Mouse (Mus musculus) brain, adult 2 months (tissue): ENCODE results near the gene Zbtb39.
A peak's percentile ranks its signal among the peaks of the same experiment; 100 is the strongest.

ENCODE experiments used
- DNase-seq: peaks from one replicate; pipeline ENCODE4 v3.0.0; 2011; ENCODE audit warnings: low read depth, low spot score

Gene Zbtb39

GRCm38 (mm10) chr10:127739083-127739660, at the start of gene Zbtb39:
Gene Zbtb39, plus strand, starts transcription at chr10:127739538.
- peak; percentile 74 for DNase-seq

GRCm38 (mm10) chr10:127691053-127691452, 48.3 kb upstream of the Zbtb39 start:
- no peak for DNase-seq

GRCm38 (mm10) chr10:127694636-127695035, 44.7 kb upstream of the Zbtb39 start:
- DNase-seq, result peak; percentile 34

GRCm38 (mm10) chr10:127695775-127696174, 43.6 kb upstream of the Zbtb39 start:
- DNase-seq, result no peak

- peak; percentile 24 for DNase-seq
Measured at GRCm38 (mm10) chr10:127698966-127699365, 40.4 kb upstream of the Zbtb39 start.

- no peak for DNase-seq
Measured at GRCm38 (mm10) chr10:127703299-127703698, 36.0 kb upstream of the Zbtb39 start.

- DNase-seq, result no peak
Measured at GRCm38 (mm10) chr10:127704293-127704692, 35.0 kb upstream of the Zbtb39 start.

GRCm38 (mm10) chr10:127704766-127705220, 34.5 kb upstream of the Zbtb39 start, which contains the start of gene Myo1a:
Gene Myo1a, plus strand, starts transcription at chr10:127705170.
- DNase-seq, result no peak

- DNase-seq, result no peak
Measured at GRCm38 (mm10) chr10:127705783-127706182, 33.6 kb upstream of the Zbtb39 start.

GRCm38 (mm10) chr10:127707721-127708120, 31.6 kb upstream of the Zbtb39 start:
- no peak for DNase-seq

- DNase-seq, result peak; percentile 15
Measured at GRCm38 (mm10) chr10:127708850-127709370, 30.4 kb upstream of the Zbtb39 start.

- no peak for DNase-seq
Measured at GRCm38 (mm10) chr10:127710331-127710730, 29.0 kb upstream of the Zbtb39 start.

GRCm38 (mm10) chr10:127712736-127713135, 26.6 kb upstream of the Zbtb39 start:
- no peak for DNase-seq

- peak; percentile 66 for DNase-seq
Measured at GRCm38 (mm10) chr10:127721671-127722418, 17.5 kb upstream of the Zbtb39 start.

- DNase-seq, result no peak
Measured at GRCm38 (mm10) chr10:127724178-127724577, 15.2 kb upstream of the Zbtb39 start, which contains the start of gene Tac2. Gene Tac2, plus strand, starts transcription at chr10:127724478.

GRCm38 (mm10) chr10:127725136-127725535, 14.2 kb upstream of the Zbtb39 start:
- DNase-seq, result no peak

- DNase-seq, result peak; percentile 56
Measured at GRCm38 (mm10) chr10:127728437-127728836, 10.9 kb upstream of the Zbtb39 start.

GRCm38 (mm10) chr10:127730285-127730932, 8.9 kb upstream of the Zbtb39 start:
- peak; percentile 65 for DNase-seq

- no peak for DNase-seq
Measured at GRCm38 (mm10) chr10:127730933-127731310, 8.4 kb upstream of the Zbtb39 start.

- no peak for DNase-seq
Measured at GRCm38 (mm10) chr10:127731397-127731796, 7.9 kb upstream of the Zbtb39 start.

GRCm38 (mm10) chr10:127734434-127734833, 4.9 kb upstream of the Zbtb39 start:
- peak; percentile 64 for DNase-seq

GRCm38 (mm10) chr10:127736266-127736665, 3.1 kb upstream of the Zbtb39 start:
- no peak for DNase-seq
